Mouse (Mus musculus): ENCODE data around the gene Gsdma.
"Not testable (repeated sequence)": the region's sequence is repeated elsewhere in the genome, so short reads cannot be mapped to it uniquely, and the experiment has no call there.

Gene Gsdma

GRCm38 (mm10) chr11:98664091-98664490, at the start of gene Gsdma:
TSS of gene Gsdma (plus strand) at chr11:98664351.
- peak in 1 of 2 experiments; percentile 31 for DNase-seq

GRCm38 (mm10) chr11:98620791-98621190, 43.4 kb upstream of the Gsdma start:
- no peak for DNase-seq

GRCm38 (mm10) chr11:98623981-98624380, 40.2 kb upstream of the Gsdma start:
- DNase-seq: not testable (repeated sequence)

- not testable (repeated sequence) for DNase-seq
Observed at GRCm38 (mm10) chr11:98624381-98624780, 39.8 kb upstream of the Gsdma start.

- no peak for DNase-seq
Observed at GRCm38 (mm10) chr11:98625611-98626410, 38.3 kb upstream of the Gsdma start, which contains the start of the genes Gm12355 and Gsdma3. TSS of gene Gm12355 (minus strand) at chr11:98625661. TSS of gene Gsdma3 (plus strand) at chr11:98626360.

- DNase-seq: no peak
Observed at GRCm38 (mm10) chr11:98628706-98629105, 35.4 kb upstream of the Gsdma start.

- DNase-seq: no peak
Observed at GRCm38 (mm10) chr11:98630646-98631045, 33.5 kb upstream of the Gsdma start.

GRCm38 (mm10) chr11:98635312-98635970, 28.7 kb upstream of the Gsdma start:
- peak; percentile 28 to 37 for DNase-seq

- no peak for DNase-seq
Observed at GRCm38 (mm10) chr11:98637501-98637900, 26.6 kb upstream of the Gsdma start.

- DNase-seq: no peak
Observed at GRCm38 (mm10) chr11:98640091-98640490, 24.1 kb upstream of the Gsdma start.

- peak; percentile 20 to 52 for DNase-seq
Observed at GRCm38 (mm10) chr11:98644757-98645156, 19.4 kb upstream of the Gsdma start.

- peak in 1 of 2 experiments; percentile 14 for DNase-seq
Observed at GRCm38 (mm10) chr11:98645946-98646345, 18.2 kb upstream of the Gsdma start.

- DNase-seq: no peak
Observed at GRCm38 (mm10) chr11:98646459-98646858, 17.7 kb upstream of the Gsdma start, which contains the start of gene Gsdma2. TSS of gene Gsdma2 (plus strand) at chr11:98646759.

GRCm38 (mm10) chr11:98655076-98655475, 9.1 kb upstream of the Gsdma start:
- DNase-seq: peak; percentile 66 to 75

- peak; percentile 21 to 28 for DNase-seq
Observed at GRCm38 (mm10) chr11:98660517-98660916, 3.6 kb upstream of the Gsdma start.

- no peak for DNase-seq
Observed at GRCm38 (mm10) chr11:98668984-98669383, 4.8 kb downstream of the Gsdma start.

- no peak for DNase-seq
Observed at GRCm38 (mm10) chr11:98671284-98671815, 7.2 kb downstream of the Gsdma start.

GRCm38 (mm10) chr11:98671857-98672256, 7.7 kb downstream of the Gsdma start:
- no peak for DNase-seq

- no peak for DNase-seq
Observed at GRCm38 (mm10) chr11:98672482-98672881, 8.3 kb downstream of the Gsdma start.

- DNase-seq: peak; percentile 61 to 69
Observed at GRCm38 (mm10) chr11:98673136-98673535, 9.0 kb downstream of the Gsdma start.

- no peak for DNase-seq
Observed at GRCm38 (mm10) chr11:98675829-98676363, 11.7 kb downstream of the Gsdma start.

- no peak for DNase-seq
Observed at GRCm38 (mm10) chr11:98680023-98680422, 15.9 kb downstream of the Gsdma start.

- not testable (repeated sequence) for DNase-seq
Observed at GRCm38 (mm10) chr11:98680595-98680994, 16.4 kb downstream of the Gsdma start.
